Mouse (Mus musculus) cerebellum, adult 2 months (tissue): Measurements from ENCODE around the gene Slc16a6.

Source experiments
- CTCF ChIP-seq: fragments of 200-500 bp; IDR thresholded peaks from 2 replicates; pipeline ENCODE4 v1.5.1; 2011; ENCODE audit warnings: low read depth, mild to moderate bottlenecking, control low read depth, low read length, moderate library complexity, borderline replicate concordance; ENCODE audit not compliant: insufficient read depth
- POLR2A ChIP-seq: fragments of 200-500 bp; IDR thresholded peaks from 2 replicates; pipeline ENCODE4 v1.6.1; 2011; ENCODE audit warnings: low read length, control low read depth, borderline replicate concordance; ENCODE audit not compliant: insufficient read depth

- TF ChIP-seq CTCF (no peak), POLR2A (no peak)
Observed at GRCm38 (mm10) chr11:109413617-109414016, 59.8 kb downstream of the Slc16a6 start, which contains the start of gene 9930022D16Rik.
